Mouse (Mus musculus): ENCODE measurements around the gene 4921509C19Rik.
"Not testable (repeated sequence)": the region's sequence is repeated elsewhere in the genome, so short reads cannot be mapped to it uniquely, and the experiment has no call there.

The 4921509C19Rik gene

DNA sequence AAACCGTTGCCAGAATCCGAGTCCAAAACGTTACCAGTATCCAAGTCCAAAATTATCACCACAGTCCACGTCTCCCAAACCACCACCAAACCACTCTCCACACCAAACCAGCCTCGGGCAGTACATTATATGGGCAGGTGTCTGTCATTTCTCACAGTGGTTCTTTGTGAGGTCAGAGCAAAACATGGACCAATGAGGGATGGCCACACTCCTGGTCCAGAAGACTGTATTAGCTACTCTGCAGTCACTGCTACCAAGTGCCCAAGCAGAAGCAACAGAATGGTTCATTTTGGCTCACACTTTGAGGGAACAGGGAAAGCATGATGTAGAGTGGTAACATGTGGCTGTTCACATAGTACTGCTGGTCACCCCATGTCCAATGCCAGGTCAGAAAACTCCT is at the start of gene 4921509C19Rik:
Gene 4921509C19Rik, minus strand, starts transcription at position 101 of the 400 bp plus-strand sequence.
- DNase-seq (ENCODE audit: low spot score in 2 of 2): not testable (repeated sequence)

DNA sequence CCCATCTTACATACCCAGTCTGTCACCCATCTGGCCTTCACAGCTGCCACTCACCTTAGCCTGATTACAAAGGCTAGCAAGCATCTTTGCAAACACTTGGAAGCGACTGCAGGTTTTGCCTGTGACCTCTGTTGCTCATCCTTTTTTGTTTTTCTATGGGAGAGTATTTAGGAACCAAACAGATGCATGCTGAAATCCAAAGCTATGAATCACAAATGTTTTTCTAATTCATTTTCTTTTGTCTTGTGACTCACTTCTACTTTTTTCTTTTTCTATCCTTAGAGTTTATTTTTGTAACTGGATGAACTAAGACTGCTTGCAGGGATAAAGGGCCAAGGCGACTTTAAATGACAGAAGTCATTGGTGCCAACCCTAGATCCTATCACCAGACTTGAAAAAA is 49.6 kb upstream of the 4921509C19Rik start:
- DNase-seq (ENCODE audit: low spot score in 2 of 2): no peak

DNA sequence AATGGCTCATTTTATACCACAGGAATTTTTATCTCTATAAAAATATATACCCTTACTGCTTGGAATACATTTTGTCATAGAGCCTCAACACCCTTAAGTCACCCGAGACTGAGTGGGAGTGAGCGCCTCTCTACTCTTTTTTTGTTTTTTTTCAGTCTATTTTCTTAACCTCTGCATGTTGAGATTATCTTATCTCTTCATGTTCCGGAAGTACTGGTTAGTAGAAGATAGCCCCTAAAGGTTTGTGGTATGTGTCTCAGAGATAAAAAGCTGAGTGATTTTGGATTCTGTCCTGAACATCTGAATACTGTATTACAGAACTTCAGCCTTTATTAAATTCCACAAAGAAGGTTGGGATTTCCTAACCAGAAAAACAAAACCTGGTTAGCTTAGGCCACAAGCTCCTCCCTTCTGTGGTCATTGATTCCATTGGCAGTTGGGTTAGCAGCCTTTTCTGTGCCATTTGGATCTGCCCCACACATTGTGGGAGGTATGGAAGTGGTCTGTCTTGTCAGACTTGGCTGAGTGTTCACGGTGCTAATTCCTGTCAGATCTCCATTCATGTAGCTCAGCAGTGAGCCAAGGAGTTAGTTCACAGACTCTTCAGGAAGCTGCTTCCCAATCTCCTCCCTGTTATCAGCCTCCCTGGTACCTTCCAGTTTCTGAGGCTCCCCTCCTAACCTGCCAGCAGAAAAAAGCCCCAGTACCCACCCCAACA is 48.5 kb upstream of the 4921509C19Rik start:
- no peak for DNase-seq (ENCODE audit: low spot score in 2 of 2)

DNA sequence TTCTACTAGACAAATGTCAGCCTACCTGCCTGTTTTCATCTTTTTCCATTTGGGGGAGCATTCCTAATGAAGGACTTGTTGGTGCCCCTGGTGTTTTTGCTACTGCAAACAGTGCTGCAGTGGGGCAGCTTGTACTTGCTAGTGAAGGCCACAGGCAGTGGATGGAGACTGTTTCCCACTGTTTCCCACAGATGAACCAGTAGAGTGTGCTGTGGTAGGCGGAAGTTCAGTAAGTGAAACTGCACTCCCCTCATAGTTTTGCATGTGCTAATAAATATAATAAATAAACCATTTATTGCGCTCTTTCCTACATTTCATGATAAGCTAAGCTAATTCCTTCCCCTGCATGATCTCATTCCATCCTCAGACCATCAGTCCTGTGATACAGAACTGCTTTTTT is 43.0 kb upstream of the 4921509C19Rik start:
- DNase-seq (ENCODE audit: low spot score in 2 of 2): no peak

DNA sequence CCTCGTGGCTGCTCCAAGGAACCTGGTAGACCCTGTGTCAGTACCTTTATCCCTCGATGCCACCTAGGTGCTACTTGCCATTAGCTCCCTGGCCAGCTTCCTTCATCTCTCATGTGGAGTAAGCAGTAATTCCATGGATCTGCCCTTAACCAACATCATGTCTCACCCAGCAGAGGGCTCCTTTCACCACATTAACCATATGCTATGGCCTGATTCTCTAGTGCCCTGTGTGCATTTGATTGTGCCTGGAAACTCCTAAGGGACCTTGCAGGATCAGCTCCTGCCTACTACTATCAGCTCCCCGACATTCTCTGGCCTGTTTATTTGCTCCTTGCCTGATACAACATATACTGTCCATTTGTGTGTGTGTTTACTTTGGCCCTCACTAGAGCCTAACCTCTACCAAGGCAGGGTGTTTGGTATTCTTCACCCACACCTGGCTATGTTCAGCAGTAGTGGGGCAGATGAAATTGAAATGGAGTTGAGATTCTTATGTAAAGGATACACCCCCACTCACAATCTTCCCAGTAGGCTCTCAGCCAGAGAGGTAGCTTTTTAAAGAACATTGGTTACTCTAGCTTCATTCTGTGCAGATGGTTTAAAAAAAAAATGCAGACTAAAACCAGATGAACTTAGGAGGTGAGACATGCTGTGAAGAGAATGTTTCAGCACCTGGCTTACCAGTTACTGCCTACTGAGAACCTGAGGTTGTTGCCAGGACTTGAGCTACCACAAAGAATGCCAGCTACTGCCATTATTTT is 37.8 kb upstream of the 4921509C19Rik start:
- no peak for DNase-seq (ENCODE audit: low spot score in 2 of 2)

DNA sequence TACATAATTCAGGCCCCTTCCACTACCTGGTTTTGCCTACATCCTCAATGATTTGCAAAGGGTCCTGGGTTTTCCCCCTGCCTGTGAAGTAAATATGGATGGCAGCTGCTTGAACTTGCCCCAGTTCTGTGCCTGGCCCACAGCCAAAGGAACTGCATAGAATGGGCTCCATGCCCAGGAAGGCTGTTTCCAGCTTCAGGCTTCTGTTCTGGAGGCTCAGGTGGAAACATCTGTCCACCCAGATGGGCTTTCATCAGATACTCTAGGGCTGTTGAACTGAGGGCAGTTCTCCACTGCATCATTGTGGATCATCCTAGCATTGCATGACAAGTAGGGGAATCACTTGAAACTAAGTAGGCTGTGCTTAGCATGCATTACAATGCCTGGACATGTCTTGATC is 36.2 kb upstream of the 4921509C19Rik start:
- peak in 1 of 2 experiments; percentile 55 for DNase-seq (ENCODE audit: low spot score in 2 of 2)

DNA sequence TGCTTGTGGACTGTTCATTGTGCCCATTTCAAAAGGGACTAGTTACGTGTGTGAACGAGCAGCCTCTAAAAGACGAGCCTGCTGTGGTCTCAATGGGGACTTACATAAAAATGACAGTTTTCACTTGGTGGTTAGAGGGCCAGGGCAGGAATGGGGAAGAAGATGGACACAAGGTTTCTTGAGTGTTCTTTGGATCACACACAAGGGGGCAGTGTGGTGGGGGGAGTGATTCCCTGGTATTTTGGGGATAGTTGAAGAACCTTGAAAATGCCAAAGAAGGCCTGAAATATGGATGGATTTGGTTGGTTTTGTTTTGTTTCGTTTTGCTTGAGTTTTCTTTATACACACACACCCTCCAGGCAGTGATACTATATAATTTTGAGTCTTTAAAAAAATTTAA is 28.3 kb upstream of the 4921509C19Rik start:
- DNase-seq (ENCODE audit: low spot score in 2 of 2): no peak

DNA sequence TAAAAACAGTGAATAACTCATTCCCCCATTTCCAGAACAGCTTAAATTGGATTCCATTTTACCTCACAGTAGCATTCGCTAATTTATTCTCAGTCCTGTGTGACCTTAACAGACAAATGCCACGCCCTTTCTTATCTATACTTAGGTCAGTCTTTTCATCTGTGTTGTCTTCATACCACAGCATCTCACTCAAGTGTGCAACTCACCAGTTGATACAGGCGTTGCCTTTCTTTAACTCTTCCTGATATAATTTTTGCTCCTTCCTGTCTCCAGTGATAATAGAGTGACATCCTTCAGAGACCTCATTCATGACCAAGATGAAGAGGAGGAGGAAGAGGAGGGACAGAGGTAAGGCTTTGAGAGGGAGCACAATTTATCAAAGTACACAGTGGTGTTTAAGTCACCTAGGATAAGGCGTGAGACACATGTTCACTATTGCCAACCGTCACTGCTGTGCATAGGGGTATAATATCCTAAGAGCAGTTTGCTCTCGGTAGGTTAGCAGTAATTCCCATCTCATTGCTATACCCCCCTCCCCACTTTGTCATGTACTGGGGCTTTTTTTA is 24.6 kb upstream of the 4921509C19Rik start:
- DNase-seq (ENCODE audit: low spot score in 2 of 2): no peak

DNA sequence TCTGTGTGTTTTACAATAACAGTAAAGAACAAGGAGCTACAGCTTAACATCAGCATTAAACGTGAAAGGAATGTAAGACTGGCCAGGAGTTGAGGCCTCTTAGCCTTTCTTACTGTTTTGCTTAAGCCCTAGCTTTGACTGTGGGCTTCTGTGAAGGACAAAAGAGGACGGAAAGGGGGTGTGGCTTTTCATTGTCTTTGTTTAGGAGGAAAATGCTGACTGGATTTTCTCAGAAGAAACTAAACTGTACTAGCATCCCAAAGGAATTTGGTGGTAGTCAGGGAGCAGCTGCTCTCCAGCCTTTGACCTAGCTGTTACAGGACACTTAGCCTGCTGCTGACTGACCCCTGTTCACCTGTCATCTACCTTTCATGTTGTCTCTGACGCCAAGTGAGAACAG is 22.4 kb upstream of the 4921509C19Rik start:
- no peak for DNase-seq (ENCODE audit: low spot score in 2 of 2)

DNA sequence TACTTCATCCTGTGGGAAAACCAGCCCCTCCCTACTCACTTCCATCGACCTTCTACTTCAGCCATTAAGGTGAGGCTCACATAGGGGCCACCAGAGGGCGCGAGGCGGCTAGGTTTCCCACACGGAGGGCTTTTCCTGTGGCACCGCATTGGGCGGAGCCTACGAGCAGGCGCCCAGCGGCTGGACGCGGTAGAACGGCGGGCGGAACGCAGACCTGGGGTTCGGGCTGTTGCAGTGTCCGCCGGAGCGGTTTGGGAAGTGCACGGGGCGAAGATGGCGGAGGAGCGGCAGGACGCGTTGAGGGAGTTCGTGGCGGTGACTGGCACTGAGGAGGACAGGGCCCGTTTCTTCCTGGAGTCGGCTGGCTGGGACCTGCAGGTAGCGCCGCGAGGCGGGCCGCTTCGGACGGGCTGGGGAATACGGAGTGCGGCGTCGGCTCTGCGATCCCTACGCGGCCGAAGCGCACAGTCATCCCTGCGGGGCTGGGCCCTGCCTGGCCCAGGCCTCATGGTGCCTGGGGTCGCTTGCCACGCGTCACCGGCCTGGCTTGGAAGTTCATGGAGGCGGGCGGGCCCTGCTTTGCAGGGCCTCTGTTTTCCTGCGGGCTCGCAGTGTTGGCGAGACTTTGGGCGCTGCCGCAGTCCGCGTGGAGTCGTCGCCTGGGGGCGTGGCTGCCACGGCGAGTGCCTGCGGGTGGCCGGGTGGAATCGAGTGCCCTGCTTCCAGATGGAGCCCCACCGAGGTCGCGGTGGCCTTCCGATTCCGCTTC is 18.3 kb upstream of the 4921509C19Rik start, which contains the start of gene Nsfl1c:
Gene Nsfl1c, plus strand, starts transcription at position 148 of the 769 bp plus-strand sequence.
- peak; percentile 95 for DNase-seq (ENCODE audit: low spot score in 2 of 2)

DNA sequence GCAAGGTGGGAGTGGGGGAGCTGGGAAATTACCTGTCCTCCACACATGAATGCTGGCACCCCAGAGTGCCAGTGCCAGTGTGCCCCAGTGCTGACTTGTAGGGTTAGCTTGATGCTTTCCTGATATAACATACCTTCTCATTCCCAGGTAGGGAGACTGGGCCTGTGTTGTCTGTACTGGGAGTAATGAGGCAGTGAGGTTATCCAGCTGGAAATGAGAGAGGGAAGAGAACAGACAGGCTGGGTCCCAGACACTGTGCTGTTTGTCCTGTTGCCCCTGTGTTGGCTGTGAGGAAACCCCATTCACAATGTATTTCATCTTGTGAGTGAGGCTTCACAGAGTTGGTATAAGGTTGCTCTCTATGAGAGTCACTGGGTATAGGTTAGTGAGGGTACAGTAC is 10.5 kb upstream of the 4921509C19Rik start:
- DNase-seq (ENCODE audit: low spot score in 2 of 2): no peak

DNA sequence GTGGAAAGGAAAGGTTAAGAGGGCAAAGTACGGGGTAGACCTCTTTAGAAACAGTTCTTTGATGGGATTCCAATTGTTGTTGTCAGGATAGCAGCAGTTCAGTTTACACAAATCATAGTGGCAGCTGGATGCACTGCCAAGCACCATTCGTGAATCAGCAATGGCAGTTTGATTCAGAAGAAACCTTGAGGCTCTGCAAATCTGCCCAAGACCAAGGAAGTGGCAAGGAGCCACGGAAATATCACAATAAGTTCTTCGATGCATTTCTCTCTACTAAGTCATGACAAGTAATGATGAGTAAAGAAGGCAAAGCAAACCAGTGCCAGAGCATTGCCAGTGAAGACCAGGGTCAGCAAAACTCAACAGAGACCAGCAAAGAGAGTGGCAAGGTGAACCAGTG is 41.0 kb downstream of the 4921509C19Rik start:
- DNase-seq (ENCODE audit: low spot score in 2 of 2): not testable (repeated sequence)

DNA sequence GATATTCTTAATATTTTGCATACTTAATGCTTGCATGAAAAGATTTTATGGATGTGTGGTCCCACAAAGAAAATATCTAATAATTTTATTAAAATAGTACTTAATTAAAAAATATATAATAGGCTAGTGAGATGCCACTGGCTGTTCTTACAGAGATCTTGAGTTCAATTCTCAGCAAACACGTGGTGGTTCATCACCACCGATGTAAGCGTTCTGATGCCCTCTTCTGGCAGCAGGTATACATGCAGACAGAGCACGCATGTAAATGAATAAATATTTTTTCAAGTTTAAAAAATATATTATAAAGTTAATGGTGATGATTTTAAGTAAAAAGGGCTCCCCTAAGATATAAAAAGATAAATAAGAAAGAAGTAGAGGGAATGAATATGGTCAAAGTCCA is 41.8 kb downstream of the 4921509C19Rik start:
- DNase-seq (ENCODE audit: low spot score in 2 of 2): not testable (repeated sequence)
